Mouse (Mus musculus) hindbrain, embryonic 11.5 days (tissue): ENCODE results near the gene Dus1l. TPM values are rescaled to one million over a fixed set of nuclear protein-coding genes. Genes with fewer than 3 reads are reported as not detected.
"Not testable (repeated sequence)": the region's sequence is repeated elsewhere in the genome, so short reads cannot be mapped to it uniquely, and the experiment has no call there.

Experiments used
- ATAC-seq: fragments of 200-750 bp; cut with Nextera tagmentation; 2 replicates; pipeline ENCODE4 v1.8.0; 2017; ENCODE audit warnings: mild to moderate bottlenecking, moderate TSS enrichment, moderate library complexity; ENCODE audit not compliant: low FRiP score
- DNase-seq: peaks from one replicate; pipeline ENCODE4 v3.0.0-alpha.2; 2015; ENCODE audit warnings: low spot score
- H3K27ac ChIP-seq: fragments of 300-500 bp; sonication (generic); 2 replicates; pipeline ENCODE4 v1.5.1; 2014; ENCODE audit warnings: mild to moderate bottlenecking, low read depth, low read length
- H3K27me3 ChIP-seq: fragments of 300-500 bp; sonication (generic); 2 replicates; pipeline ENCODE4 v1.6.1; 2014; ENCODE audit warnings: mild to moderate bottlenecking, low read length, moderate library complexity, mixed read lengths; ENCODE audit not compliant: control insufficient read depth, insufficient read depth
- H3K36me3 ChIP-seq: fragments of 300-500 bp; sonication (generic); 2 replicates; pipeline ENCODE4 v1.6.1; 2014; ENCODE audit warnings: mild to moderate bottlenecking, low read length, moderate library complexity, mixed read lengths; ENCODE audit not compliant: control insufficient read depth, insufficient read depth
- H3K4me1 ChIP-seq: fragments of 300-500 bp; sonication (generic); replicated peaks from 2 replicates; pipeline ENCODE4 v1.6.1; 2014; ENCODE audit warnings: low read length, mixed read lengths; ENCODE audit not compliant: control insufficient read depth, insufficient read depth
- H3K4me2 ChIP-seq: fragments of 300-500 bp; sonication (generic); replicated peaks from 2 replicates; pipeline ENCODE4 v1.6.1; 2014; ENCODE audit warnings: mild to moderate bottlenecking, low read depth, low read length
- H3K4me3 ChIP-seq: fragments of 300-500 bp; sonication (generic); 2 replicates; pipeline ENCODE4 v1.5.1; 2014; ENCODE audit warnings: low read depth, low read length
- H3K9ac ChIP-seq: fragments of 300-500 bp; sonication (generic); 2 replicates; pipeline ENCODE4 v1.6.1; 2014; ENCODE audit warnings: low read depth, low read length
- H3K9me3 ChIP-seq: fragments of 300-500 bp; sonication (generic); 2 replicates; pipeline ENCODE4 v1.6.1; 2016; ENCODE audit warnings: low read length; ENCODE audit not compliant: control insufficient read depth
- WGBS: fragments of 180-500 bp; shearing (Covaris S2); extraction: QIAGEN DNeasy Blood & Tissue Kit; methylation state at CpG from one replicate; pipeline ENCODE4 v1.1.7; 2014; 5-methylcytosine and 5-hydroxymethylcytosine counted together
- polyA plus RNA-seq: library from polyadenylated mRNA; unstranded; fragments of >200 nt; fragmentation: Nextera tagmentation; extraction: Ambion mirVana; gene quantifications from 2 replicates; pipeline ENCODE4 v1.2.1, GENCODE M21; 2014

Dus1l gene
- 70.9 and 71.3 TPM in 2 replicates for polyA plus RNA-seq

DNA sequence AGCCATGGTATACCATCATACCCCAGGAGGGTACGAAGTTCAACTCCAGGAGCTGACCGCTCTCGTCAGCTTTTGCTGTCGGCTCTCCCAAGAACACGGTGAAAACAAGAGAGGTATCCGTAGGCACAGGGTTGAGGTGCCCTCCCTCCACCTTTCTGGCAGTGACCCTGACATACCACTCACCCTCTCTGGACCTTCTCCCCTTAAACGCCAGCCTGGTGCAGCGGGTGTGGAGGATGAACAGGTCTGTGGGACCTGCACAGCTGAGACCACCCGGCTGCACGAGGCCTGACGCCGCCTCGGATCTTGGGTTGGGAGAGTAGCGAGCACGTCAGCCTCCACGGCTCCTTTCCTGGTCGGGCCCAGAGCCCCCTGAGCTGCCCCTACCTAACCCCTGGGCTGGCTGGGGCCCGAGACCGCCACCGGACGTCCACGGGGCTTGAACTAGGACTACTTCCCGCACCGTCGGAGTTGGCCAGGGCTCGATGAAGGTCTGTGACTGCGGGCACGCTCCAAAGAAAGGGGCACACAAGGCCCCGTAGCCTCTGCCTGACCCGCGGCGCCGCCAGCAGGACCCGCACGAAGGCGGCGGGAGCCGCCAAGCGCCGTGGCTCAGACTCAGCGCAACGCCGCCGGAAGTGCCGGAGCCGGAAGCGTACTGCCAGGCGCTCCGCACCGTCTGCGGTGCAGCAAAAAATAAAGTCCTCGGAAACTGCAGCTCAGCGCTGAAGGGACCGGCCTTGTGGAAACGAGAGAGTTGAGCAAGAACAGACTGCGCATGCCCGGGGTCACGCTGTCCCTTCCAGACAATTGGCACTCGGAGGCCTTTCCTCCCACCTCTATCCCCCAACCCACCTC is at the start of gene Dus1l:
TSS of gene Dus1l (minus strand) at position 648 of the 858 bp plus-strand sequence.
- peak within 1 kb of the TSS; percentile 43 for H3K27ac ChIP-seq
- WGBS = 2% methylated on average over 58 of the region's 59 CpGs
- no peaks in the 10 kb centered on the region for H3K27me3 ChIP-seq
- DNase-seq = peak; percentile 100
- peak; percentile 89 for ATAC-seq
- peaks cover 10% of the 10 kb centered on the region for H3K4me1 ChIP-seq
- H3K9ac ChIP-seq = peak within 1 kb of the TSS; percentile 90
- H3K36me3 ChIP-seq = peaks cover 7% of the 10 kb centered on the region
- peak within 1 kb of the TSS; percentile 99 for H3K4me3 ChIP-seq
- H3K4me2 ChIP-seq = peak within 1 kb of the TSS; percentile 81
- no peaks in the 10 kb centered on the region for H3K9me3 ChIP-seq

DNA sequence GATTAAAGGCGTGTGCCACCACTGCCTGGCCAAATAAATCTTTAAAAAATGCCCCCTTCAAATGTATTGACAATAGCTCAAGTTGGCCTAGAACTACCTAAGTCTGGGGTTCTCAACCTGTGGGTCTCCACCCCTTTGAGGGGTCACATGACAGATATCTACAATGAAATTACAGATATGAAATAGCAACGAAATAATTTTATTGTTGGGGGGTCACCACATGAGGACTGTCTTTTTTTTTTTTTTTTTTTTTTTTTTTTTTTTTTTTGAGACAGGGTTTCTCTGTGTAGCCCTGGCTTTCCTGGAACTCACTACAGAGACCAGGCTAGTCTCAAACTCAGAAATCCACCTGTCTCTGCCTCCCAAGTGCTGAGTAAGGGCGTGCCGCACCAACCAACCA is 48.1 kb upstream of the Dus1l start:
- Histone ChIP-seq H3K4me3 (no peak overlapping the region), H3K27me3 (no peaks in the 10 kb centered on the region), H3K36me3 (no peaks in the 10 kb centered on the region), H3K4me2 (no peak overlapping the region), H3K9me3 (no peaks in the 10 kb centered on the region), H3K9ac (no peak overlapping the region), H3K4me1 (no peaks in the 10 kb centered on the region), H3K27ac (no peak overlapping the region)
- WGBS = 92% methylated on average over 4 of the region's 4 CpGs
- ATAC-seq = no peak
- no peak for DNase-seq

DNA sequence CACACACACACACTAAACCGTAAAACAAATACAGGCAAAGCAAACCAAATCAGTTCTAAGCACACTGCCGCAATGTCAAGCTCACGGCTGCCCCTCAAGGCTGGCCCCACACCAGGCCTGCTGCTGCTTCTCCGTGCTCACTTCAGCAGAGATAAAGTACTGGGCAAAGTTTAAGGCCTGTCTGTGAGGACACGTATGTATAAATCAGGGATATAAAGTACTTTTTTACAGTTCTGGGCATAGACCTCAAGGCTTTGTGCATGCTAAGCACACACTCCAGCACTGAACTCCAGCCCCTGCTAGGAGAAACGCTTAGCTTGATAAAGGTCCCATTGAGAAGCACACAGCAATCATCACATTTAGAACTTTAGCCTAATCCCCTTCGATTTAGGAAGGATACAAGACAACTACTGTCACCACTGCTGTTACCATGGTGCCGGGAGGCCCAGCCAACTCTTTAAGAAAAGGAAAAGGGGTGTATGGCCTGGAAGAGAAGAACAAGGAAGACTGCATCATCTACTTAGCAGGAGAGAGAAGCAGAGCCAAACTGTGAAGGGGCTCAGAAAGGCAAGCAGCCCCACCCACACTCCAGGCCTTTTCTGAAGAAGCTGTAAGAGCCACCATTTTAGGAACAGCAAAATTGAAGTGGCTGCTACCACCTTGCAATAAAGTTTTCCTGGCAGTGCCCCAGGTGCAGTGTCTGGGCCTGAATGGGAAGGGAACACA is 37.5 kb upstream of the Dus1l start:
- H3K27ac ChIP-seq = peak overlapping the region; percentile 62; the same call in 1 of the 2 replicates
- H3K9ac ChIP-seq = no peak overlapping the region
- peak; percentile 25 for DNase-seq
- no peak for ATAC-seq
- peaks cover 3% of the 10 kb centered on the region; the same call in 1 of the 2 replicates for H3K4me1 ChIP-seq
- no peak overlapping the region for H3K4me2 ChIP-seq
- H3K9me3 ChIP-seq = no peaks in the 10 kb centered on the region
- no peaks in the 10 kb centered on the region for H3K27me3 ChIP-seq
- H3K4me3 ChIP-seq = no peak overlapping the region
- 73% methylated on average over 8 of the region's 8 CpGs for WGBS
- no peaks in the 10 kb centered on the region for H3K36me3 ChIP-seq

DNA sequence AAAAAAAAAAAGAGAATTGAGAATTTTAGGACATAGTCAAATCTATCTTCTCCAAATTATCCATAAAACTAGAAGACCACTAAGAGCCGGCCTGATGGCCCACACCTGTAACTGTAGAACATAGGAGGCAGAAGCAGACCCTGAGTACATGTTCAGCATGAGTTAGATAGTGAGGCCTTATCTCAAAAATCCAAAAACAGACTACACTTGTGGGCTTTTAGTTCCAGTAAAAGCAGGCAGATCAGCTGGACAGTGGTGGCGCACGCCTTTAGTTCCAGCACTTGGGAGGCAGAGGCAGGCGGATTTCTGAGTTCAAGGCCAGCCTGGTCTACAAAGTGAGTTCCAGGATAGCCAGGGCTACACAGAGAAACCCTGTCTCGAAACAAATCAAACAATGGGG is 36.8 kb upstream of the Dus1l start:
- not testable (repeated sequence) for H3K4me2 ChIP-seq, H3K9me3 ChIP-seq, H3K9ac ChIP-seq, H3K27me3 ChIP-seq, H3K27ac ChIP-seq, ATAC-seq, H3K4me1 ChIP-seq, H3K4me3 ChIP-seq, H3K36me3 ChIP-seq, DNase-seq
- WGBS = 95% methylated on average over 5 of the region's 5 CpGs

DNA sequence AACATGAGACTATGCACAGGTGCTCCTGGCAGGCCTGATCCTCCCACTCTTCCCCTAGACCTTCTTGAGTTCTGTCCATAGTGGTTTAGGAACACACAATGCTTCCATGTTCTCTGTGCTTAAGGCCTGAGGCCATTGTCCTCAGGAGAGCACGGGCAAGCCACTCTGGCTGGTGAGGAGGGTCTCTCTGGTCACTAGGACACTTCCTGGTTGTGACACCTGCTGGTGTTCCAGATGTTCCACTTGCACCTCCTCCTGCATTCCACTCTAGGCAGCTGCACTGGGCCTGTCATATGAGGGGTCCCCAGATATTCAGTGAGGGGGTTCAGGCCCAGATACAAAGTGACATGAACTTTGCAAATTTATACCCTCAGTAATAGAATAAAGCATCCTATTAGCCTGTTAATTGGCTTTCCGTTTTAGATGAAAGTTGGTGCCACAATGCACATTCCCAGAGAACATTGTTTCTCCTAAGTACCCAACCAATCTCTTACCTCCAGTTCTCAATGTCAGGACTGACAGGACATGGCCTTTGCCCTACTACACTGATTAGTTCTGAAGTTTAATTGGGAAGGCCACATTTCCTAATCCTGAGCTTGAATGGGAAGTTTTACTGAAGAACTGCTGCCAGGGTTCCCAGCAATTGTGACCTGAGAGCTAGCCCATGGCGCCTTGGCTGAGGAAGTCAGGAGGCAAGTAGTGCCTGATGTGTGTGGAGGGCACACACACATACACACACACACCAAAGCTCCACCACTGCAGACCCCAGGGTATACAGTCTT is 35.6 kb upstream of the Dus1l start:
- H3K36me3 ChIP-seq = no peaks in the 10 kb centered on the region
- no peaks in the 10 kb centered on the region for H3K27me3 ChIP-seq
- H3K4me1 ChIP-seq = peaks cover 3% of the 10 kb centered on the region; the same call in 1 of the 2 replicates
- no peak overlapping the region for H3K9ac ChIP-seq
- DNase-seq = no peak
- no peak for ATAC-seq
- H3K4me2 ChIP-seq = no peak overlapping the region
- H3K4me3 ChIP-seq = no peak overlapping the region
- H3K9me3 ChIP-seq = no peaks in the 10 kb centered on the region
- 91% methylated on average over 3 of the region's 3 CpGs for WGBS
- H3K27ac ChIP-seq = no peak overlapping the region

DNA sequence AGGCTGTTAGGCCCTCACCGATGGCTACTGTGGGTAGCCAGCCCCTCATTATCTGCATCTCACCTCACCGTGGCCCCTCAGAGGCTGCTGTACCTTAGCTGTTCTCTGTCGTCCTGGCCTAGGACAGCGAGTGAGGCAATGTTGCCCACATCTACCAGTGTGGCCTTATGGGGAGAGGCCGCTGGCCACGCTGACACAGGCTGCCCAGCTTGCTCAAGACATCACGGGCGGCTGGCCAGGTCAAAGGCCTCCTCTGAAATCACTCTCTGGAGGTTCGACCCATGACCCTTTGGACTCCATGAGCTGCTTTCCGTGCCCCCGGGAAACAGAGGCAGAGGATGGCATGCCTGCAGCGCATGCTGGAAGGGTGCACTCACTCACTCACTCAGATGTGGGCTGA is 34.5 kb upstream of the Dus1l start:
- ATAC-seq (no peak), DNase-seq (no peak)
- Histone ChIP-seq H3K9ac (no peak overlapping the region), H3K9me3 (no peaks in the 10 kb centered on the region), H3K27me3 (no peaks in the 10 kb centered on the region), H3K27ac (no peak overlapping the region), H3K4me3 (no peak overlapping the region), H3K36me3 (no peaks in the 10 kb centered on the region), H3K4me2 (no peak overlapping the region), H3K4me1 (peaks cover 7% of the 10 kb centered on the region)
- WGBS = 81% methylated on average over 12 of the region's 12 CpGs

DNA sequence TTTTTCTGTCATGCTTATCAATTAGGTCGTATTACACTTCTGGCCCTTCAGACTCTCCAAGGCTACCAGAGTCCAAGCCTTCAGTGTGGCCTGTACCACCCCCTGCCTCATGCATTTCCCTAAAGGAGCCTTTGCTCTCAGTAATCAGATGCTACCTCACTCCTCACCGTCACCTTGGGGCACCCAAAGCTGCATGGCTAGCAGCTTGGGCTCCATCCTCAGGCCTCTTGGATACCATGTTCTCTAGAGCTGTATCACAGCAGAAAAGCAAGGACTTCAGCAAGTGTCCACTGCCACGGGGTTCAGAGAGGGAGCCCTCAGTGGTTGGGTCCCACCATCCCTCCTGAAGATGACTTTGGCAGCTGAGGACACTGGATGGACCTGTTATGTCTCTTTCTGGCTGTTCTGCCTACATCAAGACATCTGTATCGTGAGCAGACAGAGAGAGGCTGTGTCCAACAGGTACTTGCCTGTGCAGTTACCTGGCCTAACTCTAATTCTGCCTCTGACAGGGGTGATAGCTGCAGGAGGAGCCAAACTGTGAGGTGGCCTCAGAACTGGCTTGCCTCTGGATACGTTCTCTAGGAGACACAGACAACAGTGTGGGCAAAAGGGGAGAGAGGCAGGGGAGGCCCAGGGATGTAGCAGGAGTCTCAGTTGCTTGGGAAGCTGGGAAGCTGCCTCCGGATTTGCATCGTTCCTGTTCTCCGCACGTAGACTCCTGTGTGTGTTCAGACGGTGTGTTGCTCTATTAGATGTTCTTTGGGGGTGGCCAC is 33.7 kb upstream of the Dus1l start:
- Histone ChIP-seq H3K9me3 (no peaks in the 10 kb centered on the region), H3K9ac (no peak overlapping the region), H3K27me3 (no peaks in the 10 kb centered on the region), H3K27ac (no peak overlapping the region), H3K4me3 (no peak overlapping the region), H3K36me3 (no peaks in the 10 kb centered on the region), H3K4me2 (no peak overlapping the region), H3K4me1 (peaks cover 15% of the 10 kb centered on the region)
- DNase-seq = no peak
- no peak for ATAC-seq
- 85% methylated on average over 10 of the region's 10 CpGs for WGBS

DNA sequence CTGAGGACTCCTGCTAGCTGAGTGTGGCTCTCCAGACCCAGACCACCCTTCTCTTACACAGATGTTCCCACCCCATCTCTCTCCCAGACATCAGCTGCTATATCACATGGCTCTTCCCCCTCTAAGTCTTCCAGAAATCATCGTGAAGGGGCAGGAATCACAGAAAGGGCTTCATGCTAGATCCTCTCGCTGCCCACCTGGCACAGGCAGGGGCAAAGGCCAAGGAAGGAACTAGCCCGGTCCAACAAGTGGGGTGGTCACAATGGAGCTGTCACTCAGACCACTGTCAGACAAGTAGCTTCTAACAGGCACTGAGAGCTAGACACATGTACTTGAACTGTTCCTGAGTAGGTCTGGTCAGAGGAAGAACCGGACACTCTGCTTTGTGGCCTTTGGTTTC is 32.2 kb upstream of the Dus1l start:
- peaks cover 12% of the 10 kb centered on the region for H3K4me1 ChIP-seq
- H3K4me3 ChIP-seq = no peak overlapping the region
- no peak overlapping the region for H3K27ac ChIP-seq
- 75% methylated on average over 4 of the region's 4 CpGs for WGBS
- H3K36me3 ChIP-seq = no peaks in the 10 kb centered on the region
- no peak overlapping the region for H3K9ac ChIP-seq
- H3K27me3 ChIP-seq = no peaks in the 10 kb centered on the region
- no peak for DNase-seq
- H3K9me3 ChIP-seq = no peaks in the 10 kb centered on the region
- H3K4me2 ChIP-seq = no peak overlapping the region
- no peak for ATAC-seq
